Mouse (Mus musculus): ENCODE data around the gene Rnaset2a. TPM values are rescaled to one million over a fixed set of nuclear protein-coding genes. Genes with fewer than 3 reads are reported as not detected.
"Not testable (repeated sequence)": the region's sequence is repeated elsewhere in the genome, so short reads cannot be mapped to it uniquely, and the experiment has no call there.

Rnaset2a gene
- polyA plus RNA-seq, 1 experiment from 2014 or later, result 12.6 TPM

GRCm38 (mm10) chr17:8091320-8091719 is 56.6 kb downstream of the Rnaset2a start:
- not testable (repeated sequence) for H3K4me3 ChIP-seq (replicated peaks); H3K9me3 ChIP-seq (replicated peaks); H3K9ac ChIP-seq (replicated peaks); H3K27me3 ChIP-seq (replicated peaks); H3K4me2 ChIP-seq; H3K4me1 ChIP-seq; ATAC-seq (ENCODE audit: low FRiP score); H3K27ac ChIP-seq (replicated peaks); H3K36me3 ChIP-seq
- WGBS, result 80% methylated on average over 14 of the region's 14 CpGs

- not testable (repeated sequence) for H3K27ac ChIP-seq (replicated peaks); ATAC-seq (ENCODE audit: low FRiP score); H3K9ac ChIP-seq (replicated peaks); H3K4me1 ChIP-seq; H3K4me3 ChIP-seq (replicated peaks); H3K36me3 ChIP-seq; H3K4me2 ChIP-seq; H3K27me3 ChIP-seq (replicated peaks); H3K9me3 ChIP-seq (replicated peaks)
- 74% methylated on average over 2 of the region's 2 CpGs for WGBS
Measured at GRCm38 (mm10) chr17:8069847-8070246, 78.0 kb downstream of the Rnaset2a start.

Other genes starting within 250 kb of the Rnaset2a start
- 0.45 and 1.1 TPM in 2 replicates for gene Tagap, start 222.1 kb downstream of the Rnaset2a start, polyA plus RNA-seq (2015; fragmentation: Nextera tagmentation; extraction: Ambion mirVana)
- 65.1 and 69.8 TPM in 2 replicates for gene Rsph3a, start 202.5 kb downstream of the Rnaset2a start, polyA plus RNA-seq (2015; fragmentation: Nextera tagmentation; extraction: Ambion mirVana)
- 0.27 TPM in 1 of 2 replicates, not detected in the other for gene Gm49673, start 309 bp downstream of the Rnaset2a start, polyA plus RNA-seq (2015; fragmentation: Nextera tagmentation; extraction: Ambion mirVana)
- gene Fgfr1op, start 17.4 kb upstream of the Rnaset2a start, polyA plus RNA-seq (2015; fragmentation: Nextera tagmentation; extraction: Ambion mirVana), result 29.3 and 31.3 TPM in 2 replicates
- 0.37 TPM in 1 of 2 replicates, not detected in the other for gene Ccr6, start 87.9 kb upstream of the Rnaset2a start, polyA plus RNA-seq (2015; fragmentation: Nextera tagmentation; extraction: Ambion mirVana)
- 382 and 460 TPM in 2 replicates for gene Mpc1, start 134.8 kb upstream of the Rnaset2a start, polyA plus RNA-seq (2015; fragmentation: Nextera tagmentation; extraction: Ambion mirVana)
- 161 and 176 TPM in 2 replicates for gene Sft2d1, start 163.0 kb upstream of the Rnaset2a start, polyA plus RNA-seq (2015; fragmentation: Nextera tagmentation; extraction: Ambion mirVana)
- gene Prr18, start 189.4 kb upstream of the Rnaset2a start, polyA plus RNA-seq (2015; fragmentation: Nextera tagmentation; extraction: Ambion mirVana), result 13.8 and 18.4 TPM in 2 replicates
- gene T2, start 207.9 kb upstream of the Rnaset2a start, polyA plus RNA-seq (2015; fragmentation: Nextera tagmentation; extraction: Ambion mirVana), result 0.65 and 0.79 TPM in 2 replicates